Mouse (Mus musculus): ENCODE measurements at regions not wholly inside any gene's neighbourhood (a gene's known extent, or its start where the extent isn't known, plus 50 kb on each side); places are given as distances from the start of the nearest gene placed in this dataset.

- no peak for DNase-seq (ENCODE audit: low spot score)
These were observed 309.9 kb upstream of the Megf9 start for GRCm38 (mm10) chr4:70844742-70845141.

- DNase-seq (ENCODE audit: low spot score) = no peak
These were observed 276.1 kb upstream of the Megf9 start for GRCm38 (mm10) chr4:70810956-70811316.

GRCm38 (mm10) chr4:70810311-70810955, 275.6 kb upstream of the Megf9 start:
- no peak for DNase-seq (ENCODE audit: low spot score)

- DNase-seq (ENCODE audit: low spot score) = no peak
These were observed 270.1 kb upstream of the Megf9 start for GRCm38 (mm10) chr4:70804925-70805342.

GRCm38 (mm10) chr4:70798483-70798882, 263.7 kb upstream of the Megf9 start:
- no peak for DNase-seq (ENCODE audit: low spot score)

GRCm38 (mm10) chr4:70797935-70798334, 263.1 kb upstream of the Megf9 start:
- no peak for DNase-seq (ENCODE audit: low spot score)

- no peak for DNase-seq (ENCODE audit: low spot score)
These were observed 248.7 kb upstream of the Megf9 start for GRCm38 (mm10) chr4:70783487-70783886.

GRCm38 (mm10) chr4:70781591-70781990, 246.8 kb upstream of the Megf9 start:
- no peak for DNase-seq (ENCODE audit: low spot score)

GRCm38 (mm10) chr4:70776273-70776672, 241.5 kb upstream of the Megf9 start:
- DNase-seq (ENCODE audit: low spot score) = no peak

GRCm38 (mm10) chr4:70743425-70743824, 208.6 kb upstream of the Megf9 start:
- DNase-seq (ENCODE audit: low spot score) = no peak

GRCm38 (mm10) chr4:70742002-70742401, 207.2 kb upstream of the Megf9 start:
- DNase-seq (ENCODE audit: low spot score) = no peak

- DNase-seq (ENCODE audit: low spot score) = no peak
These were observed 206.3 kb upstream of the Megf9 start for GRCm38 (mm10) chr4:70741121-70741520.

- DNase-seq (ENCODE audit: low spot score) = no peak
These were observed 174.4 kb upstream of the Megf9 start for GRCm38 (mm10) chr4:70709126-70709689.

GRCm38 (mm10) chr4:70705128-70705752, 170.4 kb upstream of the Megf9 start:
- no peak for DNase-seq (ENCODE audit: low spot score)

GRCm38 (mm10) chr4:70700894-70701293, 166.1 kb upstream of the Megf9 start:
- DNase-seq (ENCODE audit: low spot score) = no peak

GRCm38 (mm10) chr4:70664181-70664580, 129.4 kb upstream of the Megf9 start:
- no peak for DNase-seq (ENCODE audit: low spot score)

- peak; percentile 6 for DNase-seq (ENCODE audit: low spot score)
These were observed 86.6 kb upstream of the Megf9 start for GRCm38 (mm10) chr4:70621431-70621837.

- no peak for DNase-seq (ENCODE audit: low spot score)
These were observed 85.0 kb upstream of the Megf9 start for GRCm38 (mm10) chr4:70619636-70620287.

GRCm38 (mm10) chr4:70615794-70616193, 81.0 kb upstream of the Megf9 start:
- no peak for DNase-seq (ENCODE audit: low spot score)

GRCm38 (mm10) chr4:70614411-70614810, 79.6 kb upstream of the Megf9 start:
- DNase-seq (ENCODE audit: low spot score) = no peak

GRCm38 (mm10) chr4:70603209-70603852, 68.5 kb upstream of the Megf9 start:
- DNase-seq (ENCODE audit: low spot score) = no peak

- DNase-seq (ENCODE audit: low spot score) = no peak
These were observed 66.5 kb upstream of the Megf9 start for GRCm38 (mm10) chr4:70601301-70601700.

Data from urinary bladder, postnatal 25 days (tissue).